Mouse (Mus musculus) midbrain, embryonic 12.5 days (tissue): ENCODE measurements around the gene Aggf1. TPM values are rescaled to one million over a fixed set of nuclear protein-coding genes. Genes with fewer than 3 reads are reported as not detected.
A peak's percentile ranks its signal among the peaks of the same experiment; 100 is the strongest.
"Not testable (repeated sequence)": the region's sequence is repeated elsewhere in the genome, so short reads cannot be mapped to it uniquely, and the experiment has no call there.

Source experiments
- ATAC-seq: fragments of 200-750 bp; cut with Nextera tagmentation; 2 replicates; pipeline ENCODE4 v1.8.0; 2017; ENCODE audit warnings: low read depth, moderate TSS enrichment, moderate library complexity; ENCODE audit not compliant: low FRiP score
- H3K27ac ChIP-seq: fragments of 300-500 bp; sonication (generic); replicated peaks from 2 replicates; pipeline ENCODE4 v1.5.1; 2016; ENCODE audit warnings: mild to moderate bottlenecking
- H3K27me3 ChIP-seq: fragments of 300-500 bp; sonication (generic); 2 replicates; pipeline ENCODE4 v1.6.1; 2016; ENCODE audit warnings: mild to moderate bottlenecking
- H3K36me3 ChIP-seq: fragments of 300-500 bp; sonication (generic); 2 replicates; pipeline ENCODE4 v1.6.1; 2016
- H3K4me1 ChIP-seq: fragments of 300-500 bp; sonication (generic); 2 replicates; pipeline ENCODE4 v1.6.1; 2016
- H3K4me2 ChIP-seq: fragments of 300-500 bp; sonication (generic); replicated peaks from 2 replicates; pipeline ENCODE4 v1.6.1; 2016; ENCODE audit warnings: mild to moderate bottlenecking, moderate library complexity
- H3K4me3 ChIP-seq: fragments of 300-500 bp; sonication (generic); 2 replicates; pipeline ENCODE4 v1.5.1; 2016; ENCODE audit warnings: mild to moderate bottlenecking
- H3K9ac ChIP-seq: fragments of 300-500 bp; sonication (generic); replicated peaks from 2 replicates; pipeline ENCODE4 v1.6.1; 2016; ENCODE audit warnings: mild to moderate bottlenecking, moderate library complexity
- H3K9me3 ChIP-seq: fragments of 300-500 bp; sonication (generic); 2 replicates; pipeline ENCODE4 v1.6.1; 2016; ENCODE audit warnings: mild to moderate bottlenecking
- WGBS: fragments of 180-500 bp; shearing (Covaris S2); methylation state at CpG from one replicate; pipeline ENCODE4 v1.1.7; 2016; 5-methylcytosine and 5-hydroxymethylcytosine counted together
- polyA plus RNA-seq: library from polyadenylated mRNA; unstranded; fragments of >200 nt; fragmentation: Nextera tagmentation; extraction: Ambion mirVana; gene quantifications from 2 replicates; pipeline ENCODE4 v1.2.1, GENCODE M21; 2016

The Aggf1 gene
- polyA plus RNA-seq: 54.9 and 58.6 TPM in 2 replicates

DNA sequence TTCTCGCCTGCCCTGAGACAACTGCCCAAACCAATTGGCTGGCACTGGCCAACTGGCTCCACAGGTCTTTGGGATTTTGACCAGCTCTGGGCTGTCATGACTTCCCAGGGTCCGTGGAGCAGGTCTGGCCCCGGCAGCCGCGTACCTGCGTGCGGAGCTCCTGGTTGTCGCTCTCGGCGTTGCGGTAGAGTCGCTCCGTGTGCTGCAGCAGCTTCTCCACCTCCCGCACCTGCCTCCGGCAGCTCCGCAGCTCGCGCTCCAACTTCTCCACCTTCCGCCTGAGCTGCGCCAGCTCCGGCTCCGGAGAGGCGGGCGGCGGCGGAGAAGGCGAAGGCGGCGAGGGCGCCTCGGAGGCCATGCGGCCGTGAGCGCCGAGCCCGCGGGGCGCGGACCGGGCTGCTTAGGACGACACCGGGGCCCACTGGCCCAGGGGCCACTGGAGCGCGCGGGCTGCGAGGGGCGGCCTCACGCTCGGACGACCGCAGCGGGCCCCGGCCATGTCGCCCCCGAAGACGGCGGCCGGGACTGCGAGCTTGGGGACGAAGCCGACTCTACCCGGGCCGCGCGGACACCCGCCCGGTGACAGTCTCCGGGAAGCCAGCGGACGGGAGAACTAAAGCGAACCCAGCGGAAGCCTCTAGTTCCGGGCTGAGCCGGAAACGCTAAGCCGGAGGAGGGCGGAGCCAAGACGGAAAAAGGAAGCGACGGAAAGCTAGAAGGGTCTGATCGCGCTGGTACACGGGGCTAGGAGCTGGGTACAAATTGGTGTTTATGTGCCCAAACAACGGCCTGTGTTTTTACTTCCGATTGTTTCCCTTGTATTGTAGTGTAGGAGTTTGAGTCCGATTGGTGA is at the start of gene Aggf1:
TSS of gene Aggf1 (minus strand) at position 652 of the 853 bp plus-strand sequence.
- Histone ChIP-seq H3K4me1 (peaks cover 13% of the 10 kb centered on the region), H3K27ac (peak within 1 kb of the TSS; percentile 78), H3K27me3 (no peaks in the 10 kb centered on the region), H3K4me3 (peak within 1 kb of the TSS; percentile 100), H3K9me3 (no peaks in the 10 kb centered on the region), H3K4me2 (peak within 1 kb of the TSS; percentile 75), H3K9ac (peak within 1 kb of the TSS; percentile 96), H3K36me3 (peaks cover 12% of the 10 kb centered on the region)
- peak; percentile 98 for ATAC-seq
- under 1% methylated on average over 86 of the region's 86 CpGs for WGBS

DNA sequence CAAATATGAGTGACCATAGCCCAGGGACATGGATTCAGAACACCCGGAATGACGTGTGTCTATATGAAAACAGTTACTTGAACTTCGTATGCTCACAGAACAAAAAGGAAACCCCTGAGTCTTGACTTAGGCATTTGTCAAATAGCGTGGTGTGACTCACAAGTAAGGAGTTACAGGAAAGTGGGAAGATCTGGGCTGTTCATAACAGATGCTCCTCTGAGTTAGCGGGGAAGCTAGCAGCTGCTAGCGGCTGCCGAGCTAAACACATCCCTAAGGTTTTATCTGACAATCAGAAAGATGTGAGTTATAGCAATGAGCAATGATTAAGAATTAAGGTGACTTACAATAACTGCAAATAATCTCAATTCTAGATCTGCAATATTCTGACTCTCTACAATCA is 49.8 kb upstream of the Aggf1 start:
- 87% methylated on average over 7 of the region's 7 CpGs for WGBS
- Histone ChIP-seq H3K9ac (no peak overlapping the region), H3K9me3 (no peaks in the 10 kb centered on the region), H3K4me2 (no peak overlapping the region), H3K4me3 (no peak overlapping the region), H3K36me3 (no peaks in the 10 kb centered on the region), H3K27ac (no peak overlapping the region), H3K27me3 (no peaks in the 10 kb centered on the region), H3K4me1 (no peaks in the 10 kb centered on the region; the same call in 1 of the 2 replicates)
- ATAC-seq: no peak

DNA sequence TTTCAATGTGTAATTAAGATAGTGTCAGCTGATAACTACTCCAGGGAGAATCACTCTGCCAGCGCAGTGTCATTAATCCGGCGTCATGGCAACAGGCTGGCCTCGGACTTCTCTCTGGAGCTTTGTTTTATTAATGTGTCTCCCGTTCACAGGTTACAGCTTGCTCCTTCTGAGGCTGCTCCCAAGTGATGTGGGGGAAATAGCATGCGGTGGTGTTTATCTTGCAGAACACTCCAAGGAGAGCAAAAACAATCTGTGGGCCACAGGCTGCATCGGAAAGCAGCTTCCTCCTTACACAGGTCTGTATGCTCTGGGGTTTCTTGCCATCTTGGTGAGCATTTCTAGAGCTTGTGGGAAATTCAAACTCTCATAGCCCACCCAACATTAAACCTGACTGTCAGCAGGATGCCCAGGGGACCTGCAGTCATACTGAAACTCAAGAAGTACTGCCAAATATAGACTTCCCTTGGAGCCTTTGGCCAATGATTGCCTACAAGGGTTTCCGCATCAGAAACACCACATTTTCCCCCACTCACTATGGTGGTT is 44.1 kb upstream of the Aggf1 start:
- Histone ChIP-seq H3K4me1 (peaks cover 18% of the 10 kb centered on the region), H3K9me3 (no peaks in the 10 kb centered on the region), H3K27ac (peak overlapping the region; percentile 79), H3K4me2 (peak overlapping the region; percentile 32), H3K36me3 (no peaks in the 10 kb centered on the region), H3K9ac (no peak overlapping the region), H3K4me3 (no peak overlapping the region), H3K27me3 (no peaks in the 10 kb centered on the region)
- ATAC-seq: peak; percentile 93
- WGBS: 28% methylated on average over 8 of the region's 8 CpGs

DNA sequence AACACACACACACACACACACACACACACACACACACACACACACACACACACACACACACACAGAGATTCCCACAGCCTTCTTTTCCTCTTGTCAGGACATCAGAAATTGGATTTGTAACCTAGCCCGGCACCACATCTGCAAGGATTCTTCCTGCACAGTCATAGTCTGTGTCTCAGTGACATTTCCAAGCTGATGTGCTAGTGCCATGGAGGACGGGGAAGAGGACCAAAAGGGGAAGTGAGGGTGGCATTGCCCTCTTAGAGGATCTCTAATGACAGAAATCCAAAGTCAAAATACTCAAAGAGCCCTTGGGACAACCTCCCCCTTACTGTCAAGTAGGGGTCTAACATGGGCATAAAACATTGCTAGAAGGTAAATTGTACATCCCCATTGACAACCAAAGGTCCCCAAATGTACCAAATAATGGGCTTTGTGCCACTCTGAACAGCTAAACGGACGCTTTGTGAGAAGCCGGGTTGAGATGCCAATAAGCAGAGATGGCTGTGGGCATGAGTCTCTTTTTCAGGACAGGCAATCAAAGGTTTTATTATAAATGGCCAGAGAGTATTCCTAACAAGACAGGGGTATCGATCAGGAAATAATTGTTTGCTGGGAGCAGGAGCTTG is 43.5 kb upstream of the Aggf1 start:
- peak; percentile 59 for ATAC-seq
- Histone ChIP-seq H3K27ac (peak overlapping the region; percentile 79), H3K36me3 (no peaks in the 10 kb centered on the region), H3K4me1 (peaks cover 18% of the 10 kb centered on the region), H3K27me3 (no peaks in the 10 kb centered on the region), H3K4me2 (peak overlapping the region; percentile 32), H3K9me3 (no peaks in the 10 kb centered on the region), H3K4me3 (no peak overlapping the region), H3K9ac (no peak overlapping the region)
- WGBS: 42% methylated on average over 6 of the region's 6 CpGs

DNA sequence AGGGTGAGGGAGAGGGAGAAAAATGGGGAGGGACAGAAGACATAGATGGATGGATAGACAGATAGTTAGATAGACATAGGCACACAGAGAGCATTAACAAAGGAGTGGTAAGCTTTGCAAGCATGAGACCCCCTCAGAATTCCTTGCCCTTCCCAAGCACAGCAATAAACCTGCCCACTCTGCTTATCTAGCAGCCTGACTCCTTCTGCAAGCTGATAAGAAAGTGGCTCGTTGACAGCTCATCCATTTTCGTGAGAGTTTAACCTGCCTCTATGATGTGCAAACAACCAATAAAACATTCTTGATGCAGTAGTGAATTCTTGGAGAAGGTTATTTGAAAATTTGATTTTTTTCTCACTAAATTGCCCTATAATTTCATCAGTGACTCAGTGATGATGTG is 37.1 kb upstream of the Aggf1 start:
- 59% methylated on average over 2 of the region's 2 CpGs for WGBS
- no peak for ATAC-seq

DNA sequence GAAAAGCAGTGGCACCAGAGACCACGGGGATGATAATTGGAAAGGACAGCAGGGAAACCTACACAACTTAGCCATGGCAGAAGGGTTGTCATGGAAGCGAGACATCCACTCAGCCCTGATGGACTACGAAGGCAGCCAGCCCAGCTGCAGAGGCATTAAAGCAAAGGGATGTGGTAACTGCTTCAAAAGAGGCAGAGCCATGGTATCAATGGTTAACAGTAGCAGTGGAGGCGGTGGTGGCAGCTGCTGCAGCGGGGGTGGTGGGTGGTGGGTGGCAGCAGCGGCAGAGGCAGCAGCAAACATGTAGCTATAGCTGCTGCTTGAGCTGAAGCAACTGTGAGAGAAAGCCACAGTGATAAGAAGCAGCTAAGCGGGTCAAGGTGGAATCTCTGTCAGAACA is 18.1 kb upstream of the Aggf1 start:
- no peak for ATAC-seq
- Histone ChIP-seq H3K27ac (no peak overlapping the region), H3K9me3 (peaks cover 19% of the 10 kb centered on the region), H3K4me3 (no peak overlapping the region), H3K4me1 (no peaks in the 10 kb centered on the region), H3K27me3 (no peaks in the 10 kb centered on the region), H3K9ac (no peak overlapping the region), H3K4me2 (no peak overlapping the region), H3K36me3 (no peaks in the 10 kb centered on the region)
- 90% methylated on average over 7 of the region's 7 CpGs for WGBS

More for the DNA sequence above, 37.1 kb upstream of the Aggf1 start:
- Histone ChIP-seq H3K4me2 (no peak overlapping the region), H3K9ac (no peak overlapping the region), H3K27me3 (no peaks in the 10 kb centered on the region), H3K36me3 (no peaks in the 10 kb centered on the region), H3K4me3 (no peak overlapping the region), H3K27ac (0 out of 2 replicates have a peak overlapping the region, but pooled peaks have one; percentile 10), H3K9me3 (no peaks in the 10 kb centered on the region), H3K4me1 (no peaks in the 10 kb centered on the region)

DNA sequence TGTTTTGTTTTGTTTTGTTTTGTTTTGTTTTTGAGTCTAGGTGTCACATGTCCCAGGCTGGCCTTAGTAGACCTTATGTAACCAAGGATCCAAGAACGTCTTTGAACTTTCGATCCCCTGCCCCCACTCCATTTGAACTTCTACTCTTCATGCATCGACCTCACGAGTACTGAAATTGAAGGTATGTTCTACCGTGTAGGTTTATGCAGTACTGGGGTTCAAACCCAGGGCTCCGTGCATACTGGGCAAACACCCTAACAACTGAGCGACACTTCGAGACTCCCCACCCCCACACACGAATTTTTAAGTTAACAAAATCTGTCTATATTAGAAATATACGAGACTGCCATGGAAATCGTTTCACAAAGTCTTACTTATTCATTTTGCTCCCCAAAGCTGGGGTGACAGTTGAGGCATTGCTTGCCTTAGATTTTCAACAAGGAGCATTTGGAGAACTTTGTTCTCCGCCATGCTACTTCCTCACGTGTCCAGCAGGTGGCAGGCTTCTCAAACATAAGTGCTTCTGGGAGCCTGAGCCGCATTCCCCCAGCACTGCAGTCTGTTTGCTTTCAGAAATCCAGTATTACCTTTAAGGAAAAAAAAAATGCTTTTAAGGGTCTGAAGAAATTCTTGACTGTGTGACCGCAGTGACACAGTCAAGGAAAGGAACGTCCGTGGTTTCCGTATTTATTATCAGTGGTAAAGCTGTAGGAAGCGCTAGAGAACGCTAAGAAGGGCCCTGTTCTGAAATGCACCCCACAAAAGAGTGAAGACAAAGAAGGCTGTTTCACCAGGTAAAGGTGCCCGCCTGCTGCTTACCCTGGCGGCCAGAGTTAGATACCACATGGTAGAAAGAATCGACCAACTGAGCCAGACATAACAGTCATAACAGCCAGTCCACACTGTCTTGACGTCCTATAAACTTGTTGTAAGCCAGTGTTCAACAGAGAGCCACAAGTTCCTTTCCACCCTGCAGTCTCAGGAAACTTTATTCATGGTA is 15.0 kb upstream of the Aggf1 start:
- Histone ChIP-seq H3K9ac (no peak overlapping the region), H3K9me3 (0 out of 2 replicates have a peak, but pooled peaks cover under 1% of the 10 kb centered on the region), H3K4me3 (no peak overlapping the region), H3K4me2 (no peak overlapping the region), H3K36me3 (no peaks in the 10 kb centered on the region), H3K27me3 (no peaks in the 10 kb centered on the region), H3K4me1 (no peaks in the 10 kb centered on the region), H3K27ac (no peak overlapping the region)
- 0 out of 2 replicates have a peak, but pooled peaks have one; percentile 34 for ATAC-seq
- 34% methylated on average over 24 of the region's 24 CpGs for WGBS

DNA sequence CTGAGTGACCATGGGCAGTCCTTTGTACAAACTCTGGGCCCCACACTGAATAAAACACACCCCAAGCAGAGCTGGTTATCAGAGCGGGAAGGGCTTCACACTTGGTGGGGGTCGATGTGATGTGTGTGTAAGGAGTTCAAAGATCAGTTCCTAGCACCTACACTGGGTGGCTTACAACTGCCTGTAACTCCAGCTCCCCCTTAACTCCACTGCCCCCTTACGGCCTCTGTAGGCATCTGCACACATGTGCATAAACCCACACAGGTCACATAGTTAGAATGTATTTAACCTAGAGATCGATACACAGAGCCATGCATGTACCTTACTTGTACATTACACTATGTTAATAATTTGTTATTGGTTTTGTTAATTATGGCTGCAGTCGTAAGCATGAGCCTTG is 13.1 kb upstream of the Aggf1 start:
- no peak for ATAC-seq
- H3K9ac ChIP-seq: no peak overlapping the region
- H3K9me3 ChIP-seq: no peaks in the 10 kb centered on the region
- H3K27ac ChIP-seq: no peak overlapping the region
- no peaks in the 10 kb centered on the region for H3K4me1 ChIP-seq
- no peaks in the 10 kb centered on the region for H3K36me3 ChIP-seq
- H3K4me3 ChIP-seq: no peak overlapping the region
- H3K4me2 ChIP-seq: no peak overlapping the region
- WGBS: 87% methylated on average over 5 of the region's 5 CpGs
- H3K27me3 ChIP-seq: no peaks in the 10 kb centered on the region

DNA sequence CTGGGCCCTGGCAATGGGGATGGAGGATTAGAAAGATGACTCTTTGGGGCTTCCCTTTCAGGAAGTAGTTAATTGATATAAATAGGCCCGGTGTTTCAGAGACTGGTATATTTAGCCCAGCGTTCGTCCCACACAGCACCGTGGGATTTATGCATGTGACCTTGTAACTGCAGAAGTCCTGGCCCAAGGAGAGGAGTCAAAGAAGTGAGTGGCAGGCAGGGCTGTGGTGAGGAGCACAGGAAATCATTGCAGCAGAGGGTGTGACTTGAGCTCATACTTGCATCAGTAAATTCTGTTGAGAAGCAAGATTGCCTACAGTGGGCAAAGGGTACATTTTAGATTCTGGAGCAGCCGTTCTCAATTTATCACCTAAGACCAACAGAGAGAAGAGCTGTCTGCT is 7.3 kb upstream of the Aggf1 start:
- Histone ChIP-seq H3K36me3 (no peaks in the 10 kb centered on the region), H3K4me2 (no peak overlapping the region), H3K27me3 (0 out of 2 replicates have a peak, but pooled peaks cover 3% of the 10 kb centered on the region), H3K4me3 (no peak overlapping the region), H3K4me1 (no peaks in the 10 kb centered on the region), H3K9ac (no peak overlapping the region), H3K9me3 (no peaks in the 10 kb centered on the region), H3K27ac (no peak overlapping the region)
- WGBS: 86% methylated on average over 5 of the region's 5 CpGs
- ATAC-seq: no peak

DNA sequence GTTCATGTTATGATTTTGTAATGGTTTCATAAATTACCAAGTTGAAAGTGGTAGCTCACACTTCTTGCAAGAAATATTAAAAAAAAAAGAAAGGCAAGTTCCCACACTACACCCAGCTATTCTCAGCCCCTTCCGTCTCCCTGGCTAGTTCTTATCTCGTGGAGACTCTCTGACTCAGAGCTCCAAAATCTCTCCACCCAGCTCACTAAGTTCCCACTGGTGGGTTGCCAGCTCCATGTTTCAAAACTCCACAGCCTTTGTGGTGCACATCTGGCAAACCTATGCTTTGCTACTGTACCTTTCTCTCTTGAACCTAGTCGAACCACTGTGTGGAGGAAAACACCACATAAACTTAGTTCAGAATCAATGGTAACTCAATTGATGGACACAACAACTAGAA is 3.5 kb upstream of the Aggf1 start:
- no peak overlapping the region for H3K27ac ChIP-seq
- WGBS: 86% methylated on average over 3 of the region's 3 CpGs

DNA sequence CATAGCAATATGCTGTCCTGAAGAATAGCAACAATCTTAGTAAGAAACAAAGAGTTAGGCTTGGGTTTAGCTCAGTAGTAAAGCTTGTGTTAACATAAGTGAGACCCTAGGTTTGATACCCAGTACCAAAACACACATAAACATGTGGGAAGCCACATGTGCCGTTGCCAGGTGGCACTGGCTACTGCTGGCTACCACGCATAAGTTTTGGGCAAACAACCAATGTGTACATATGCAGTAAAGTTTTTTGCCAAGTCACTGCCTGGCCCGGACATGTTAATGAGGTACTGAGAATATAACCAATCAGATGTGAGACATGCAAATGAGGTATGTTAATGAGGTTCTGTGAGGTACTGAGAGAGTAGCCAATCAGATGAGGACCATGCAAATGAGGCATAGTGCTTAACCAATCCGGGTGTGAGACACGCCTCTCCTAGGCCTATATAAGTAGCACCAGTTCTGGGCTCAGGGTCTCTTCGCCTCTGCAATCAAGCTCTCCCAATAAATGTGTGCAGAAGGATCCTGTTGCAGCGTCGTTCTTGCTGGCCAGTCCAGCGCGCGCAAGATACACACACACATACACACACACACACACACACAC is 1.6 kb upstream of the Aggf1 start:
- not testable (repeated sequence) for H3K4me2 ChIP-seq, H3K27ac ChIP-seq, ATAC-seq, H3K9ac ChIP-seq, H3K36me3 ChIP-seq, H3K4me3 ChIP-seq, H3K27me3 ChIP-seq, H3K9me3 ChIP-seq
- peaks cover 13% of the 10 kb centered on the region for H3K4me1 ChIP-seq
- 98% methylated on average over 11 of the region's 11 CpGs for WGBS

More for the DNA sequence above, 3.5 kb upstream of the Aggf1 start:
- Histone ChIP-seq H3K4me1 (peaks cover 8% of the 10 kb centered on the region), H3K36me3 (no peaks in the 10 kb centered on the region), H3K27me3 (0 out of 2 replicates have a peak, but pooled peaks cover 3% of the 10 kb centered on the region), H3K4me2 (no peak overlapping the region), H3K9ac (no peak overlapping the region), H3K4me3 (no peak overlapping the region), H3K9me3 (no peaks in the 10 kb centered on the region)
- no peak for ATAC-seq
